Mouse (Mus musculus) frontal cortex, adult 2 months (tissue): Measurements from ENCODE around the gene Mogat1. TPM values are rescaled to one million over a fixed set of nuclear protein-coding genes. Genes with fewer than 3 reads are reported as not detected.
"Not testable (repeated sequence)": the region's sequence is repeated elsewhere in the genome, so short reads cannot be mapped to it uniquely, and the experiment has no call there.

Experiments used
- DNase-seq, 2 experiments: peaks; one replicate each; pipeline ENCODE4 v3.0.0; 2022; ENCODE audit warnings: low spot score in 1 of 2; ENCODE audit errors: extremely low spot score in 1 of 2
- polyA plus RNA-seq: library from polyadenylated mRNA; depleted of rRNA; stranded (reverse); fragments of >200 nt; gene quantifications from 2 replicates; pipeline ENCODE4 v1.2.3, GENCODE M21; 2012; rRNA removed

Mogat1 gene
- polyA plus RNA-seq, 1 experiment = 0.74 TPM

DNA sequence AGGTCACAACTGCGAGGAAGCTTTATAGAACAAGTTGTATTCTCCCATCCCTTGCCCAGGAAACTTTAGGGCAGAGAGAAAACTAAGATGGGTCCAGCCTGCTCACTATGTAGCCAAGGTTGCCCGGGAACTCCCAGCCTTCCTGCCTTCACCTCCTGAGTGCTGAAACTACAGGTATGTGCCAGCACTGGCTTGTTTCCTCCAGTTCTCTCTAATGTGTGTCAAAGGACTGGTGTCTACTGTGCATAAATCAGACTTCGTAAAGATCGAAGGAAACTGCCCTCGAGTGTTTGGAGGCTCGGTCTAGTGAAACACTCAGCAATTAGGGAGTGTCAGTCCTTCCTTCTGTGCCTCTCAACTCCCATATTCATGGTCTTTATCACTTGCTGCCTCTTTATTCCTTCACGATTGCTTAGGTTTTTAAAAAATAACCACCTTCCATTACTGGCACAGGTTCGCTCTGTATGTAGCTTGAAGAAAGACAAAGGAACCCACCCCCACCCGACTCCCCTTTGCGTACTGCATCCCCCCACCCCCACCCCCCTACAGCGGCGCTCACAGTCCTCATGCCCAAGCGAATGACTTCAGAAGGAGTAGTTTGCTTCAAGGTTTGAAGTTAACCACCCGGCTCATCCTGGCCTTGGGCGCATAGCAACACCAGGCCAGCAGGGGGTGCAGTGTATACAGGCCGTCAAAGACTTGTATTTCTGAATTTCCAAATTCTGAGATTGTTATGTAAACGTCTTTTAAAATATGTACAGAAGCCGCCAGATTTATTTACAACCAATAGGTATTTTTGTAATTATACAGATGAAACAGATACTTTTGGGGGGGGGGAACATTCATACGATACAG lies 25.7 kb downstream of the Mogat1 start:
- peak; percentile 71 to 95 for DNase-seq

DNA sequence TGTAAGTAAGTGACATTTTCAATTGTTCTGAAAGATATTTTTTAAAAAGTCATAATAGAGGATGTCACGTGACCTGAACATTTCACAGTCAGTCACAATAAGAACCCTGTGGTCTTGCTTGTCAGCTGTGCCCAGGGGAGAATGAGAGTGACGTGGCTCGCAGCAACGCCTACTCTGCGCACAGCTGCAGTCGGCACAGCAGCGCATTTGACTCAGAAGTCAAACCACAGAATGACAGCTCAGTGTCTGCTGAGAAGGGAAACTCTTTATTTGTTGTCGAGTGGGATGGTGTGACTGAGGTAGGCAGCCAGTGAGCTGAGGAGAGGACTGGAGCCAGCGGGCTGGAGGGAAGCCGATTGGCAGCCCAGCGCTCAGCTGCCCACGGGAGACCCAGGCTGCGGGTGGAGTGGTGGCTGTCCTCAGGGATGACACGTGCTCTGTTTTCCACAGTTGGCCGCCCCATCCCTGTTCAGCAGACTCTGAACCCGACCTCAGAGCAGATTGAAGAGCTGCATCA lies 26.8 kb downstream of the Mogat1 start:
- DNase-seq = peak; percentile 87 to 89

DNA sequence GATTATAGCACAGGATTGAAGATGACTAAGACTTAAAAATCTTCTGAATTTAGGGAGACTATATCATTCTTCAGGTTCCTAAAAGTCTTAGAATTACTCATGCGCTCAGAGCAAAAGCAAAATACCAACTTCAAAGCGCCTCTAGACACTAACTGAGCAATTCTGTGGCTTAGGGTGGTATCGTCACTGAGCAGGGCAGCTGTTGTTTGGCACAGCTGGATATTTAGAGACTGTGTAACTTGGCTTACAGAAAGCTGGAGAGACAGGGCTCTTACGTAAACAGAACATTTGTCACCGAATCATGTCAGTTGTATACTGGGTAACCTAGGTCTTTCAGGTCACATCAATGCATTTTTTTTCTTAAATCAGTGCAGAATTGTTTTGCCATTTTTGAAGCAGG lies 27.6 kb downstream of the Mogat1 start:
- DNase-seq = no peak

DNA sequence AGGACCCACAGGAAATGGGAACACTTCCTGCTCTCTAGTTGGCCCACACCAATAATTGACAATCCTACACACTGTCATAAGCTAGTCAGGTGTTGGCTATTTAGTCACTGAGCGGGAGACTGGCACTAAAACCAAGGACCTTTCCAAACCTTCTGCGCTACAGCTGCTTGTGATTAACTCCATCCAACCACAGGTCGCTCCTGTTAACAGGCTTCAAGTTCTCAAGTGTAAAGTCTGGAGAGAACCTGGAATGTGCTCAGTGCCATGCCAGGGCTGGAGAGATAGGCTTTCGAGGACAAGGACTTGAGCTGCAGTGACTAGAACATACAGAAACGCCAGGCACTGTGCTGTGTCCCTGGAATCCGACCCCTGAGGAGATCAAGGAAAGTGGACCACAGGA lies 28.4 kb downstream of the Mogat1 start:
- no peak for DNase-seq

DNA sequence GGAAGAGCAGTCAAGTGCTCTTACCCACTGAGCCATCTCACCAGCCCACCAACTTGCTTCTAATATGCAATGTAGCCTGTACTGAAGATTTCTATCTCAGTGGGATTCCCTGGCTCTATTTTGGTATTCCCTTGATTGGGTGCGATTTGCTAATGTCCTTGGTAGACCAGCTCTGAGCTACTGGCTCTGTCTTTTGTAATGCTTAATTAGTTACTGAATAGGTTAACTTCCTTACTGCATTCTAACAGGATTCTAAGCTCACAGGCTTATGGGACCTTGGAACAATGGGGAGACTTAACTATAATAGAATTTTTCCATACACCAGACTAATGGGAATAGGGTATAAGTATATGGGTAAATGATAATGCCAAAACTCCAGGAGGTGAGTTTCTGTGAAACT lies 32.8 kb downstream of the Mogat1 start:
- DNase-seq = not testable (repeated sequence)

DNA sequence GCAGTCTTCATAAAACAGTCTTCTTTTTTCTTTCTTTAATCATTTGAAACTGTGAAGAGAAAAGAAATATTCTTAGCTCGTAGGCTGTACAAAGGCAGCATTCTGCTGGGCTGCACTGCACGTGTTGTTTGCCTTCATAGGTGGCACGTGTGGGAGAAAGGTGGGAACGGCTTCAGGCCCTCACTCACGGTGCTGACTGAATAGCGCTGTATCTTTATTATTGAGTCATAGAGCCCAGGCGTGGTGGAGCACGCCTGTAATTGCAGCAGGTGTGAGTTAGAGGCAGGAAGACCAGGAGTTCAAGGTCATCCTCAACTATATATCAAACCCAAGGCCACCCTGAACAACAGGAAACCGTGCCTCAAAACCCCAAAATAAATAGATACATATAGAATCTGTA lies 35.5 kb downstream of the Mogat1 start:
- no peak for DNase-seq

DNA sequence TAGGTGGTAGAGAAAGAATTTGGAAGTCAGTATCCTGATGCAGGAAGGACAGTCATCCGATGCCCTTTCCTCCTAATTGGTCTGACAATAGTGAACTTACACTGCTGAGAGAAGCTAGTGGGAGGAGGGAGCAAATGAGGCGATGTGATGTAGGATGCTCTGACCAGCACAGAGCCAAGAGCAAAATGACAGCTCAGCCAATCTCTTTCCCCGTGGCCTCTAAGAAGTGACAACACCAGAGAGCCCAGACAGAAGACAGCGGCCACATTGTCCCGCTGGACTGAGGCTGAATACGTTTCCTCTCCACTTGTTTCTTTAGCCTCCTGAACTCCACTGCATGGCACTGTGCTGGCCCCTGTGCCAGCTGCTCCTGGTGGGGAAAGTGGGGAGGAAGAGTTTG lies 38.2 kb downstream of the Mogat1 start:
- no peak for DNase-seq

DNA sequence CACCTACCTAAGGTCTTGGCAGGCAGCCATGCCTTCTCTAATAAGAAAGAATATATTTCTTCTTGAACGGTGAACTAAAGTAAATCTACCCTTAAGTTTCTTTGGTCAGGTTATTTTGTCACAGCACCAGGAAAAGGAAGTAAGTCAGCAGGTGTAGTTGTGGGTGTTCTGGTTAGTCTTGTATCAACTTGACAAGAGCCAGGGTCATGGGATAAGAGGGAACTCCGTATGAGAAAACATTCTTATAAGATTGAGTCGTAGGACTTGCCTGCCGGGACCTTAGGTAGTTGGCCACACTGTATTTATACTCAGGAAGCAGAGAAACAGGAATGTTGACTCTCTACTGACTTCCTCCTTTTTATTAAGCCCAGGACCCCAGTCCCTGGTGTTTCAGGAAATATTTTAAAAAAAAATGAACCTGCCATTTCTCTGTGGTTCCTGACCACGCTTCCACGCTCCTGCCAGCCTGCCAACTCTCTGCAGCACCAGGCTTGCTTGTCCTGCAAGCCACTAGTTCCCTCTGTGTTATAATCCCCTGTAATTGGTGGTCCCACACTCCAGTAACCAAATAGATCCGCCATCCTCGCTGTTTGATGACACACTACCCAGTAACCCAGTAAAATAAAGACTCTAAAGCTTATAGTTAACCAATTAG lies 43.3 kb downstream of the Mogat1 start:
- no peak for DNase-seq

DNA sequence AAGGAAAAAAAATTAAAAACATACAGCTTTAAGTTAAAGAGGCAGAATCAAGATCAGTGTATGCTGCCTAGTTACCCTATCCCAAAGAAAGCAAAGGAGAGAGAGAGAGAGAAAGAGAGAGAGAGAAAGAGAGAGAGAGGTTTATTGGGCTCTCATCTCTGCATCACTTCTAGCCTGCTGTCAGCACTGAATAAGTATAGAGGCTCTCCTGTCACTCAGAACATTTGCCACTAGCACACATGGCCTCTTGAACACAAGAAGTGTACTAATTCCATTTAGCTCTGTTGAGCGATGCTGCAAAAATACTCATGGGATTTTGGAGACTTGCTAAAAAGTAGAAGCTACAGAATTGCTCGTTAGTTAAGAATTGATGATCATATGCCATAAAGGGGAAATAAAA lies 56.2 kb downstream of the Mogat1 start:
- DNase-seq = no peak

DNA sequence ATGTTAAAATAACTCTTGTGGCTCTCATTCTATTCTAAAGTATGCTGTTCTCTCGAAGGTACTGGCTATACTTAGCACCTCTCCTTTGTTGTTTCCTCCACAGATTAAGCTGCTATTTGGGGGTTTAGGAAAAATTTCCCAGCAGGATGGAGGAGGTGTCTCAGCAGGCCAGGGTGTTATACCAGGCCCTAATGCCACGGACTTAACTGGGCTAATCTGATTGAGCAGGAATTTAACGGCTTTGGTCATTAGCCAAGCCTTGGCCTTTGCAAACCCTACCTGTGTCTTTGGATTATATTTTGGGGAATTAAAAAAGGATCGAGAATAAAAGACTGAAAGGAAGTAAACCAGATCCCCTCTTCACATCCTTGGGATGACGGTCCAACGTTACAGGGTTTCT lies 56.6 kb downstream of the Mogat1 start:
- no peak for DNase-seq

DNA sequence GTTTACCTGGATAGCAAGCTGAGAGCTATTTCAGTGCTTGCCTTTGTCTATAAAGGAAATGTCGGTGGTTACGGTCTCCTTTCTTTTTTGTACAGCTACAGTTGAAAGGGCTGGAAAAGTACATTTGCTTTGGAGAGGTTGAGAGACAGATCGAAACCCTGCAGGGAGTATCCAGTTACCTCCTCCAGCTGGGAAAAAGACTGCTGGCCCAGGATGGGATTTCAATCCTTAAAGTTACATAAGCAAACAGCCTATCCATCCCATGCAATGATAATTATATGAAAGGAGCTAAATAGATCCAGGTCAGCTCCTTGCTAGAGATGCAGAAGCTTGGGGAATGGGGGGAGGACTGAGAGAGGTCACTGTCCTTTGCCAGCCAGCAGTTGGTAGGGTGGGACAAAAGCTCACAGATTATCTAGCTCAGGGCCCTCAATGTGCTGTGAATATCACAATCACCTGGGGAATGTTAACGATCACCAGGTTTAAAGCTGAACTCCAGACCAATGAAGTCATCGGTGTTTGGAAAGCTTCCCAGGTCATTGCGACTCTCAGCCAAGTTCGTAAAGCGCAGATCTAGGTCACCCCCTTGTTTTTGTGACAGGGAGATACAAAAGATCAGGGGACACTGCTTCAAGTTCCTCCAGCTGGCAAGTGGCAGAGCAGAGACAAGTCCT lies 57.2 kb downstream of the Mogat1 start:
- peak in 1 of 2 experiments; percentile 45 for DNase-seq

DNA sequence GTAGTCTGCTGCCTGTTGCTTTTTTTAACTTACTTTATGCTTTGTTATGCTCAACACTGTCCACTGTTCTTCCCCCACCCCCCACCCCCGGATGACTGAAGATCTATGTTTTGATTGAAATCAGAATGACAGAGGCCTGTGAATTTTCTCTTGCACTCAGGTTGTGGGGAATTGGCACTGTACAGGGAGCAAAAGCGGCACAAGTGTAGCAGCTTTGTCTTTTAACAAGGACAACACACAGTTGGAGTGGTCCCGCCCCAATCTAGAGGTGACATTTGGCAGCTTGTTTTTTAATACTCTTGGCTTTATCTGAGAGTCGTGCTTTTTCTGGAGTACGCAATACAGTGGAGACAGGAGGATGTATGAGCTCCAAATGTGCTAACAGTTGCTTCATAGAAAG lies 58.8 kb downstream of the Mogat1 start:
- no peak for DNase-seq

DNA sequence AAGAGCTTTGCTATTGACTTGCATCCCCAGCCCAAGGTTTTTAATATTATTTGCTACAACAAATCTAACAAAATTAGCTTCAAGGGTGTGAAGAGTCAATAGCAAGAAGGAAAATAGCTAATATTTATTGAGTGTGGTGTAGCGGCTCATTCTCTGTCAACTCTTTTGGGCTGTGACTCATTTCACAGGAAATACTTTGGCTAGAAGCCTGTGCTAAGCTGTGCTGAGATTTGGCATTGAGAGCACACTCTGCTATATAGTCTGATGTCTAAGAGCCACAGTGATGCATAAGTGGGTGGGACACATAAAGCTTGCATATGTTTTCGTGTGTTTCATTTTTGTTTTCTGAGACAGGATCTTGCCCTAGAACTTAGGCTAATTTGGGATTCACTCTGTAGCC lies 74.3 kb downstream of the Mogat1 start:
- DNase-seq = peak in 1 of 2 experiments; percentile 66

DNA sequence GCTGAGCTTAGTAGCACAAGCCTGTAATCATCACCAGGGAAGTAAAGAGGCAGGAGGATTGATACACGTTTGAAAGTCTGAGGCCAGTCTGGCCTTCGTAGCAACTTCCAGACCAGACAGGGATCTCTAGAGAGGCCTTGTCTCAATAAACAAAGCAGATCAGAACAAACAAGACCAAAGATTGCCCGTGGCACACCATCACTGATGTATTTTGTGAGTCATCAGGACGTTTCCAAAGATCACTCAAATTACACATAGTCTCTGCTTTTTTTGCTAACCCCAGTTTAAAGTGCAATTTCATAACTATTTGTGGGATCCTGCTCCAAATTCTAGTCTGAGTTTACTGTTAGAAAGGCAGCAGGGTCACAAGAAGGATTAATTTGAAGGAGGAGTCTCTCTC lies 76.2 kb downstream of the Mogat1 start:
- DNase-seq = no peak

Other genes starting within 250 kb of the Mogat1 start
- 11.2 and 11.5 TPM in 2 replicates for gene Sgpp2, start 200.6 kb upstream of the Mogat1 start, polyA plus RNA-seq
- 52.1 and 52.2 TPM in 2 replicates for gene Farsb, start 22.1 kb upstream of the Mogat1 start, polyA plus RNA-seq
- 0.26 and 0.29 TPM in 2 replicates for gene BC035947, start 1.2 kb downstream of the Mogat1 start, polyA plus RNA-seq
- gene Acsl3, start 146.8 kb downstream of the Mogat1 start, polyA plus RNA-seq = 88.6 and 94.2 TPM in 2 replicates
- 5.7 and 7.9 TPM in 2 replicates for gene Utp14b, start 147.0 kb downstream of the Mogat1 start, polyA plus RNA-seq